ENCODE assay signal across 21 mouse cellular contexts in the genomic region with DNA sequence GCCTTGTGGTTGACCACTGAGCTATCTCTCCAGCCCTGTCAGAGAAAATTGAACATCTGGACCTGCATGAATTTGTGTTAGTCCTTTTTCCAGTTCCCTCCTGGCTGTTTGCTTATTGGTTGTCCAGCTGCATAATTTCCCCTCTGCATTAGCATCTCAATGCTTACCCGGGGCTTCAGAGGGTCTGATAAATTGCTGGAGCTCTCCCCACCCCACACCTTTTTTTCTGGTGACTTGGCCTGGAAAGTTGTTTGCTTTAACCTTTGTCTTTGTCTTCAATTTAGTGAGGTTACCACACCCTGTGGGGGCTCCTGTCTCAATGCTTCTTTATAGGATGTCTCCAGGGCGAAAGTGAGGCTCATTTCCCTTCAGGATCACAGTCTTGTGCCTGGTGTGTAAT. TPM values are rescaled to one million over a fixed set of nuclear protein-coding genes. Genes with fewer than 3 reads are reported as not detected.
DNase-seq lines count a peak whose midpoint lies in the region; ATAC-seq lines count a peak whose summit lies in the region.
"Had no signal": no experiment of that assay in that cellular context is flagged by ENCODE, and none has a peak within 500 bp of the region (broad histone marks: within the 10 kb centered on the region; RNA-seq: fewer than 3 reads in every experiment).

No protein-coding gene starts in this region.

- no peak overlapping the region for H3K4me3 ChIP-seq in liver, embryonic 11.5 days (ENCODE audit: low read depth, low read length)
- H3K4me3 ChIP-seq: forebrain, embryonic 15.5 days; heart, embryonic 10.5 days; layer of hippocampus, adult 2 months; left cerebral cortex, adult 2 months; midbrain, embryonic 15.5 days; neural tube, embryonic 13.5 days had no signal

- intact Hi-C loops in left cerebral cortex, postnatal 36 days (cut with DNase I): no loop called here

- no peak overlapping the region for H3K9ac ChIP-seq in liver, embryonic 11.5 days (ENCODE audit: low read depth, low read length)
- H3K9ac ChIP-seq: forebrain, embryonic 15.5 days; midbrain, embryonic 15.5 days; neural tube, embryonic 13.5 days had no signal

- H3K27ac ChIP-seq in liver, embryonic 11.5 days (ENCODE audit: low read depth, low read length): 0 out of 2 replicates have a peak overlapping the region, but pooled peaks have one; percentile 16
- H3K27ac ChIP-seq: forebrain, embryonic 15.5 days; layer of hippocampus, adult 2 months; left cerebral cortex, adult 2 months; midbrain, embryonic 15.5 days; neural tube, embryonic 13.5 days had no signal

- H3K27me3 ChIP-seq in liver, embryonic 11.5 days (replicated peaks; ENCODE audit: control insufficient read depth, insufficient read depth, low read length): no peaks in the 10 kb centered on the region
- H3K27me3 ChIP-seq: forebrain, embryonic 15.5 days; midbrain, embryonic 15.5 days; Patski had no signal

- H3K4me1 ChIP-seq in liver, embryonic 11.5 days (replicated peaks; ENCODE audit: control insufficient read depth, insufficient read depth, low read length): peaks cover 36% of the 10 kb centered on the region

- 0 out of 2 replicates have a peak, but pooled peaks cover 3% of the 10 kb centered on the region for H3K36me3 ChIP-seq in liver, embryonic 11.5 days (ENCODE audit: control insufficient read depth, insufficient read depth, low read length)
- H3K36me3 ChIP-seq: forebrain, embryonic 15.5 days; heart, embryonic 10.5 days; midbrain, embryonic 15.5 days; neural tube, embryonic 13.5 days had no signal

- H3K9me3 ChIP-seq in liver, embryonic 11.5 days (ENCODE audit: control insufficient read depth, low read length): no peaks in the 10 kb centered on the region
- H3K9me3 ChIP-seq: forebrain, embryonic 15.5 days; heart, embryonic 10.5 days; midbrain, embryonic 15.5 days; neural tube, embryonic 13.5 days had no signal

- no peak overlapping the region for H3K4me2 ChIP-seq in liver, embryonic 11.5 days
- H3K4me2 ChIP-seq: forebrain, embryonic 15.5 days; midbrain, embryonic 15.5 days; neural tube, embryonic 13.5 days had no signal

- no peak for ATAC-seq in liver, embryonic 11.5 days (replicated peaks; ENCODE audit: low FRiP score)
- ATAC-seq: forebrain, embryonic 15.5 days; intestine, embryonic 16.5 days; midbrain, embryonic 15.5 days; Patski had no signal

- DNase-seq in embryo, embryonic 10 days (ENCODE audit: low spot score): peak; percentile 37
- no peak for DNase-seq in embryo, embryonic 9.5 days (ENCODE audit: extremely low spot score)
- no peak for DNase-seq in liver, embryonic 11.5 days (ENCODE audit: low spot score)
- no peak for DNase-seq in liver
- DNase-seq in R1 (ENCODE audit: low read depth, low spot score): peak; percentile 97
- DNase-seq in mesoderm, embryonic 11.5 days (ENCODE audit: low read depth, low spot score): peak; percentile 41
- DNase-seq in left cerebral cortex, postnatal 36 days (ENCODE audit: low spot score in 2 of 2): no peak
- DNase-seq in adrenal gland, postnatal 14 days: no peak
- DNase-seq: cerebellum, adult 18-20 months; gastrocnemius, postnatal 10 days; heart, postnatal 4 days; lung, postnatal 14 days had no signal

- 51% methylated on average over 2 of the region's 2 CpGs for WGBS in liver, embryonic 11.5 days

RNA-seq across cellular contexts. Expression of gene Dennd2c, which starts 24.8 kb away (rescaled TPM):
- 8.2 and 8.8 TPM in 2 replicates for polyA plus RNA-seq in liver, embryonic 11.5 days (2014; fragmentation: Nextera tagmentation; extraction: Ambion mirVana)
- total RNA-seq in left cerebral cortex, postnatal 36 days (2021): under 1 TPM; 0.39 to 0.45 TPM
- total RNA-seq in adrenal gland, postnatal 14 days (2021): 2.0 and 3.0 TPM in 2 replicates

RNA-seq across cellular contexts. Expression of gene Bcas2, which starts 44.3 kb away (rescaled TPM):
- 272 and 278 TPM in 2 replicates for polyA plus RNA-seq in liver, embryonic 11.5 days (2014; fragmentation: Nextera tagmentation; extraction: Ambion mirVana)
- 10 to 100 TPM; 67.6 to 79.7 TPM for total RNA-seq in left cerebral cortex, postnatal 36 days (2021)
- 50.4 and 54.4 TPM in 2 replicates for total RNA-seq in adrenal gland, postnatal 14 days (2021)

RNA-seq across cellular contexts. Expression of gene Ampd1, which starts 53.4 kb away (rescaled TPM):
- 0.40 and 0.53 TPM in 2 replicates for polyA plus RNA-seq in liver, embryonic 11.5 days (2014; fragmentation: Nextera tagmentation; extraction: Ambion mirVana)
- not detected for total RNA-seq in left cerebral cortex, postnatal 36 days (2021)
- 0.56 TPM in 1 of 2 replicates, not detected in the other for total RNA-seq in adrenal gland, postnatal 14 days (2021)
- total RNA-seq: common myeloid progenitor, adult 5-6 weeks; layer of hippocampus, adult 2 months; left cerebral cortex, adult 2 months had no signal
- polyA plus RNA-seq: heart, embryonic 10.5 days; intestine, embryonic 16.5 days; midbrain, embryonic 15.5 days; neural tube, embryonic 13.5 days had no signal

Comparison
In these comparisons a context has a peak if more than half of its experiments do, and no peak if none do; other contexts are left out.
1. DNase-seq: peak in embryo, embryonic 10 days (single experiment), R1 (single experiment) and mesoderm, embryonic 11.5 days (single experiment); none in embryo, embryonic 9.5 days (single experiment), liver, embryonic 11.5 days (single experiment), liver (single experiment), left cerebral cortex, postnatal 36 days (0 of 2) and adrenal gland, postnatal 14 days (single experiment).